Mouse (Mus musculus) spleen, postnatal 10 days (tissue): ENCODE measurements around the gene Epo.

Experiments
- DNase-seq, 2 experiments: peaks; one replicate each; pipeline ENCODE4 v3.0.0; 2021 to 2022; ENCODE audit warnings: low spot score in 2 of 2

Epo gene

DNA sequence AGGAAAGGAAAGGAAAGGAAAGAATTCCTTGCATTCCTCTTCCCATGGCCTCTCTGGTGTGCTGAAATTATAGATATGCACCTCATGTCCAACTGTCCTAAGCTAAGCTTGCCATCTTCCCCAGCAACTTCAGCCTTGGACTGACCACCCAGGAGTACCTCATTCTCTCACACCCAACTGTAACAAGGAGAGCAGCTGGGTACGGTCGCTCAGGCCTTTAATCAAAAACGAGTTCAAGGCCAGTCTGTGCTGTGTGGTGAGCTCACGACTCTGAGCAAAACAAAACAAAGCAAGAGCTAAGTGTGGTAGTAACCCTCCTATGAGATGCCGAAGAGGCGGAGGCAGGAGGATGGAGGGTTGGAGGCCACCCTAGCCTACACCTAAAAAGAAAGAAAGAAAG is 7.9 kb upstream of the Epo start:
- DNase-seq: no peak

DNA sequence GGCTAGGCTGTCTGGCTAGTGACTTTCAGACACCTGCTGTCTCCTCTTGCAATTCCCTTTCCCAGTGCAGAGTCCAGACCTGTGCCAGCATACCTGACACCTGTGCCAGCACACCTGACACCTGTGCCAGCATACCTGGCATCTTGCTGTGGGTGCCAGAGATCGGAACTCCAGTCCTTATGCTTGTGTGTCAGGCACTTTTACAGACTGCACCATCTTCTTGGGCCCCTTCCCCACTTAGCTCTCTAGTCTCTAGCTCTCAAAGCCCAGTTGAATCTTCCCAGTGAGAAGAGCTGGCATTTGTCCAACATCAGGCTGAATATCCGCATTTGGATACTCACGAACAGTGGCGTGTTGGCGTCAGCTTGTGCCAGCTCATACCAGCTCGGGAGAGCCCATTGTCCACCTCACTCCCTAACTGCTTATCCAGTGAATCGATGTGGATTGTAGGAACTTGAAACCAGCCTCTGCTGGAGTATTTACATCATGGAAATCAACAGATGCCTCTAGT is 6.3 kb upstream of the Epo start:
- no peak for DNase-seq

DNA sequence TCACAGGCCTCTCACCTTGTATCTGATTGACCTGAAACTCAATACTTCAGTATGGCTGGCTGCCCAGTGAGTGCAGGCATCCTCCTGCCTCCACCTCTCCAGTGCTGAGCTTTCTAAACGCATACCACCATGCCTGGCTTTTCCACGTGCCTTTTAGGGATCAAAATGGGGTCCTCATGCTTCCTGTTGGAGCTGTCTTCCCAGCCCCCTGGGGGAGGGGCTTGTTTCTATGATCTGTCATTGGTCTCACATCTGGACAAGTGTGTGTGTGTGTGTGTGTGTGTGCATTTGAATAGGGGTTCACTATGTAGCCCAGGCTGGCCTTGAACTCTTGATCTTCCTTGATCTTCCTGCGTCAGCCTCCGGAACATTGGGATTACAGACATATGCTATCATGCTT is 4.4 kb upstream of the Epo start:
- DNase-seq: no peak

DNA sequence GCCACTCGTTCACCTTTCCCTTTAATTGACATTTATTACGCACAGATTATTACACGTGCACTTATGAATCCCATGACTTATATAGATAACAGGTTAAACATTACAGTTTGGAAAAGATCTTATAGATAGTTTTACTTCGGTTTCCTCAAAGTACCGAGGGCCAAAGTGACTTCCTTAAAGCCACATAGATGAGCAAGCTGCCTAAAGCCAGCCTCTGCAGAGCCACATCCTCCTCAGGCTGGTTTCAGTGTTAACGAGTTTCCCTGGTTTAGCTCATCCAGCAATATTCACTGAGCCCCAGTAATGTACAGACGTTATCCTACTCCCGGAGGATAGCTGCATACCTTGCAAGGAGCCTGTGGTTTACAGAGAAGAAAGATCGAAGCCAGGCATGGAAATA is 2.3 kb upstream of the Epo start:
- DNase-seq: no peak

DNA sequence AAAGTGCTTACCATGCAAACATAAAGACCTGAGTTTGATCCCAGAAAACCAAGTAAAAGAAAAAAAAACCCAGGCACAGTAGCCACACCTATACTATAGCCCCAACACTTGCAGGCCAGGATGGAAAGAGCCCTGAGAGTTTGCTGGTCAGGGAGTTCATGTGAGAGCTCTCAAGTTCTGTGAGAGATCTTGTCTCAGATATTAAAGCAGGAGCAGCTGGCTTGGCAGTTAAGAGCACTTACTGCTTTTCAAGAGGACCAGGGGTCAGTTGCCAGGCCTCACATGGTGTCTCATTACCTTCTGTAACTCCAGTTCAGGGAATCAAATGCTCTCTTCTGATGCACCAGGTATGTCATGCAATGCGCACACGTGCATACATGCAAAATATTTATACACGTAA is 1.7 kb upstream of the Epo start:
- DNase-seq: no peak

DNA sequence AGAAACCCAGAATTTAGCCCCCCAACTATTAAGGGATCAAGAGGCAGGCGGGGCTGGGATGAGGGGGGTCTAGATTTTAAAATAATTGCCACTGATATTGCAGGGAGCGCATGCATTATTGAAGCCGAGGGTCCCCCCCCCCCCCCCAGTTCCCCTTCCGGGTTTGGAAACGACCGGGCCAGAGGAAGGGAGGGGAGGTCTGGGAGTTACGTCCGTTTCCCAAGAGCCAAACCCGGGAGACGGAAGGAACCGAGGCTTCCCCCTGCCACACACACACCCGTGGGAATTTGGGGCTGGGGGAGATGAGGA is 280 bp downstream of the Epo start:
- DNase-seq: no peak

DNA sequence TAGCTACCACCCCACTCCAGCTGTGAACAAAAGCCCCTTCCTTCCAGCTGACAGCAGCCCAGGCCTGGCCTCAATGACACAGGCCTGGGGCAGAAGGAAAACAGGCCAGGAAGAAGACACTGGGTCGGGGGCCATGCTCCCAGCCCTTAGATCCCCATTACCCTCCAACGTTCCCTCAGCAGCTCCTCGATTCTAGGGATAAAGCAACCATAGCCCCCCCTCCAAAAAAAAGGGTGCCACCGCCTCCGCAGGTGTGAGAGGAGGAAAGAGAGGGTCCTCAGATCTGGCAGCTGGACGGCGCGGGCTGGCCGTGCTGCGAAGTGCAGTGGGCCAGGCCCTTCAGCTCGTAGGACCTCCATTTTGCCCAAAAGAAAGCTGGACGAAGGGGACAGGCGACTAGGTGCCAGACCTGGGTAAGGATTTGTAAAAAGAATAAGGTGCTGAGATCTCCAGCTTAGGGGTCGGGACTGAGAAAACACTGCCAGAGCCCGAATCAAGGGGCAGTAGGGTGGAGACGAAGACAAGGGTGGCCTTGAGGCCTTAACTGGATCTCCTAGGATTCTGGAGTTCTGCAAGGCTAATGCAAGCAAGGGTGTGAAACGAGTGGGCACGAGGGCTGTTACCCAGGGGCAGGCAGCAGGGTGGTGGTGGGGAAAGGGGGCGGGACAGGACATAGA is 773 bp downstream of the Epo start:
- DNase-seq: peak; percentile 58 to 71

DNA sequence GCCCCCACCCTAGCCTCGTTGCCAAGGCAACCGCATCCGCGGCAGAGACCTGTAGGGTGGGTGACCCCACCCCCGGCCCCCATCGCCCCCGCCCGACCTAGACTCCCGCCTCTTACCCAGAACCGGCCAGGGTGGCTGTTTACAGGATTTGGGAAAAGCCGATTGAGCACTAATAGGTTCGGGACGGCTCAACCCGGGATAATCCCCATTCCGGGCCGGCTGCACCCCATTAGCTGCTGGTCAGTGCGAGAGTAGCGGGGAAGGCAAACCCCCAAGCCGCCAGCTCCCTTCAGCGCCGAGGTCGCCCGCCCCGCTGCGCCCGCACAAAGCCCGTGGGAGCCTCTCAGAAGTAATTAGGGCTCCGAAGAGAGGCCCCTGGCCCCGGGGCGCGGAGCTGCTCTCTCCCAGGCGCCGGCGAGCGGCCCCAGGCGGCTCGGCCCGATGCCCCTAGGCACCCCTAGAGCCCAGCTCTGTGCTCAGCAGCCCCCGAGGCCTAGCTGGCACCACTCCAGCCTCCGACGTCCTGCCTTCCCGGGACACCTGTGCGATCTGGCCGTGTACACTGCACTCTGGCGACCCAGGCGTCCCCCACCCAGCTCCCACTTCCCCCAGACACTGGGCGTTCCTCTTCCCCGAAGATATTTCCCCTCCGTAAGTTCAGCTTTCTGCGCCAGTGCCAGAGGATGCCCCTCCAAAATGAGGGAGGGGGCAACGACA is 1.5 kb downstream of the Epo start:
- peak; percentile 72 to 78 for DNase-seq

DNA sequence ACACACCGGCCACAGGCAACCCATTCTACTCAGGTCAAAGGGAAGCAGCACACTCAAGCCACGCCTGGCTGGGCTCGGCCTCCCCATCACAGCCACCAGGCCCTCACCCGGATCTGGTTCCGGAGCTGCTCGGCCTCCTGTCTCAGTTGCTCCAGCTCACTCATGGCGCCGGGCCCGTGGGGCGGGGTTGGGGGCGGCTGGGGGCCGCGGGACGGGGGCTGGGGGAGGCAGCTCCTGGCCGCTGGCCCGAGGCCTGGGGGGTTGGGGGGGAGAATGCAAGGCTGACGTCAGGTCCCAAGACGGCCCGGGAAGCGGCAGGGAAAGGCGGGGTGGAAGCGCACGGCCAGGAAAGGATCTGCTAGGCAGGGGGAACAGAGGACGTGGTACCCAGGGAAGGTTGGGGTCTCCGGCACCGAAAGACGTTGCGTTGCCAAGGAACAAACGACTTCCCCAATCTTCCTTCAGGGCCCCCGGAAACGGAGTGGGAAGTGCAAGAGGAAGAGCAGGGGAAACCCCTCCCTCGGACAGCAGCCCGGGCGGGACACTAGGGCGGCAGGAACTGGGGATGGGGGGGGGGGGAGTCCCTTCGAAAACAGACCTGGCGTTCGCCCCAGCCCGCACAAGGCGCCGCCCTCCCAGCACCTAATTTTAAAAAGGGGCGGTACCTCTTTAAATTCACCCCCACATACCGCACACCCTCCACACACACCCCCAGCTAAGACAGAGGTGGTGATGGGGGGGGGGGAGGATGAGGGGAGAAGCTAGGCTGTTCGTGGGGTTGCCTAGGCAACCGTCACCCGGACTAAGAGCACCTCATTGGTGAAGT is 2.2 kb downstream of the Epo start:
- DNase-seq: peak in 1 of 2 experiments; percentile 46

DNA sequence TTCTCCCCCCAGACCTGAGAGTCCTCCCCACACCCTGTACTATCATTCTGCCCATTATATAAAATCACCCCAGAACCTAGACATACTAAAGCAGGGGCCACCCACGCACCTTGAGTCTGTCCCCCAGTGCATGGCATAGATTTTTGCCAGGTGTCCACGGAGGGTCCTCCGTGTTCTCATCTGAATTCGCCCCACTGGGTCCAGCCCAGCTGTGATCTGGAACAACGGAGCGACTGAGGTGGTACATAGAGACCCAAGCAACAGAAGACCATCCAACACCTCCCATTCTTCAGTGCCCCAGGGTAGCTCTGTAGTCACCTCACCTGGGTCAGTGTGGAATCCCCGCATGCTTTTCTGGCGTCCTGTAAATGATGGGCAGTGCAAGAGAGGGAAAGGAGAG is 3.0 kb downstream of the Epo start:
- no peak for DNase-seq

DNA sequence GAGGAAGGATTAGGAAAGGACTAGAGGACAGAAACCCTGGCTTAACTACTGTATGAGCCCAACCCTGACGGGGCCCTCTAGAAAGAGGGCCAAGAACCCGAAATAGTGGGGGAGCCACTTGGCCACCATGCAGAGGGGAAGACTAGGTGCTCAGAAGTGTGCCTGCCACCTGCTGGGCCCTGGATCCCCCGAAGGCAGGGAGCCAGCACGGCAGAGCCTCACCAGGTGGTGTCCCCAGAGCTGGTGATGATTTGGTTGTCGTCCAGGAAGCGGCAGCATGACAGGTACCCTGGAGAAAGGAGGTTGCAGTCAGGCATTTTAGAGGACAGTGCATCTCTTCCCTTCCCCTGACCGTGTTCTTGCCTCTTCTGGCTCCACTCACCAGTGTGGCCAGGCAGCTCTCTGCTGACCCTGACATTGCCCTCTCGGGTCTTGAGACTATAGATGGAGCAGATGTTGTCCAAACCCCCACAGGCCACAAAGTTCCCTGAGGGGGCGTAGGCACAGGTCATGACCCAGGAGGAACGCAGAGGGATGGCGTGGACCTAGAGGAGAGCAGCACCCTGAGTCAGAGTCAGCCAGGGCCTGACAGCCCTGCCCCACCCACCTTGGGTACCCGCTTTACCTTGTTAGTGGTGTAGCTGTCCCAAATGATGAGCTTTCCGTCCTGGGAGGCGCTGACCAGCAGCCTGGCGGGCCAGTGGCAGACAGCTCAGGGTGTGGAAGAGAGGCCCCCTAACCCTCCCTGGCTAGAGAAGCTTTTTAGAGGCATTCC is 3.6 kb downstream of the Epo start:
- DNase-seq: no peak

DNA sequence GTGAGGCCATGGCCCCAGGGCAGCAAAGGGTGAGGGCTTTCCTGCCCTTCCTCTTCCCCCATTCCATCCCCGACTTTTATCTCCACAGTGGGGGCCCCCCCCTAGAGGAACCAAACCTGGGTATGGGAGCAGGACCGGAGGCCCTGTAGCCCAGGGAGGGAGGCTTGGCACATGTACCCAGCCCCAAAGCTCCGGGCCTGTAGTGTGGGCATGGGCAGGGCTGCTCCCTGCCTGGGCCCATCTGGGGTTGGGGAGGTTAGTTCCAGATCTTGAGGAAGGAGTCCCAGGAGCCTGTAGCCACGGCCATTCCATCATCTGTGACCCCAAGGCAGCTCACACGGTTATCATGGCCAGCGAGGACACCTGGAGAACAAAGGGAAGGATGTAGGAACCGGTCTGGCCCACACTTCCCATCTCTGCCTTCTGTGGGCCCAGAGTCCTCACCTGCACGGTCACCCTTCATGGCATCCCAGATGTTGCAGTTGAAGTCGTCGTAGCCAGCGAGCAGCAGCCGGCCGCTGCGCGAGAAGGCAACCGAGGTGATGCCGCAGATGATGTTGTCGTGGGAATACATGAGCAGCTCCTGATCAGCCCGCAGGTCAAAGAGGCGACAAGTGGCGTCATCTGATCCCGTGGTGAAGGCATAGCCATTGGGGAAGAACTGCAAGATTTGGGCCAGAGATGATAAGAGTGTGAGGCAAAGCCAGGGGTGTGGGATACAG is 4.6 kb downstream of the Epo start:
- no peak for DNase-seq

DNA sequence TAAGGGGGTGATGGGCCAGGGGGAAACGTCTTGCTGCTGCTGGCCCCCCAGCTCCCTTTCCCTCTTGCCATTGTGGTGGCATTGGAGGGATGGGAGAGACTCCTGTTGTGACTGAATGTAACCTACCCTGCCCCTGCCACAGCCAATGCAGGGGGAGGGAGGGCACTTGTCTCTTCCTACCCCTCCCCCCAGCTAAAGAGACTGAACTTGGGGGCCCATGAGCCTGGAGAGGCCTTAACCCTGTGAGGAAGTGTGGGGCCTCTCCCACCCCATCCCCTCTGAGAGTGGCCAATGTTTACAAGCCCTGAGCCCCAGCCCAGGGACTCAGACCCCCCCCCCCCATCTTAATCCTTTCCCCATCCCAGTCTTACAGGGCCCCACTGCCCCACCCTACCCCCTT is 5.6 kb downstream of the Epo start:
- no peak for DNase-seq

DNA sequence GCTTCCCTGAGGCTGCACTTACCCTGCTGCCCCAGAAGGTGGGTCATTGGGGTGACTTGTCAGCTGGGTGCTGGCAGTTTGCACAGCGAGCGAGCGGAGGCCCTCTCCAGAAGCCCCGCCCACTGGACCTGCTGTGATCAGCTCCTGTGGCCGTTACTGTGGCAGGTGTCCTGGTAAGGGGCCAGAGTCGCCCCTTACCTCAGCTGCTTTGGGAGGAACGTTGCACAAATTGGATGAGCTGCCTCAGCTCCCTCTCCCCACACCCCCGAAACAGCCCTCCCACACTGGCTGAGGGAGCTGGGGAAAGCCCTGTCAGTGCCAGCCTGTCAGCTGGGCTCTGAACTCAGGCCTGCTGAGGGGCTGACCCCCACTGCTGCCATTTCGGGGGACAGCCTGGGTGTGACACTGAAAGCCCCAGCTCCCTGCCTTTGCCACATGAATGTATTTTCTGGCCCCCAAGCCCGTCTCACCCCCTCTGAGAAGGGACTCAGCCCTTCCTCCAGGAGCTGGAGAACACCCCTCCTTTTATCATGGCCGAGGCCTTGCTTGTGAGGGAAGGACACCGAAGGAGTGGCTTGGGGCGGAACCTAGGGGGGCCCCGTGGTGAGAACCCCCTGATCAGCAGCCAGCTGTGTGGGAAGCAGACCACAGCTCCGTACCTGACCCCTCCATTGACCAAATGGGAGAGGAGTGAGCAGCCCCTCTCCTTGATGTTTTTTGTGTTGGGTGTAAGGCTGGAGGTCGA is 6.7 kb downstream of the Epo start:
- peak in 1 of 2 experiments; percentile 72 for DNase-seq

DNA sequence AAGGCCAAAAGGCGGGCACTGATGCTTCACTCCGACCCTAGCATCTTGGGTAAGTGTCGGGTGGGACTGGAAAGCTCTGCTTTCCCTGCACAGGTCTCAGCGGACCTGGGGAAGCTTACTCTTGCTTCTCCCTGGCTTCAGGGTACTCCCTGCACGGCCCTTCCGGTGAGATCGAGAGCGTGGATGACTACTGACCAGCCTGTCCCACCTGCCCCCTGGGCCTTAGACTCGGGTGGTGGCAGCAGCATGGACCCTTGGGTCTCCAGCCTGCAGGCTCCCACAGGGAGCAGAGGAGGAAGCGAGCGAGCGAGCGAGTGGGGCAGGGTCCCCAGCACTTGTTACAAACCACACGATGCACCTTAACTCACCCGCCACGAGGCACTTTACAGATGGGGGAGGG is 7.5 kb downstream of the Epo start:
- no peak for DNase-seq

DNA sequence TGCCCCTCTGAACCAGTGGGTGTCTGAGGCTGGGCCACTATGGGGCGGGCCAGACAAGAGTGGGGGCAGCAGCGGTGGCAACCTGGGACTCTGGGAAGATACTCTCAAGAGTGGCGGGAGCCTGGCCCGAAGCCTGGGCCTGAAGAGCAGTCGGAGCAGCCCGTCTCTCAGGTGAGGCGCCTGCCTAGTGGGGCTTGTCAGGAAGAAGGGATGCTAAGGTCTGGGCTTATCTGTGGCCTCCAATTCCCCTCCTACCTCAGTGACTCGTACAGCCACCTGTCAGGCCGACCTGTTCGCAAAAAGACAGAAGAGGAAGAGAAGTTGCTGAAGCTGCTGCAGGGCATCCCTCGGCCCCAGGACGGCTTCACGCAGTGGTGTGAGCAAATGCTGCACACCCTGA is 8.4 kb downstream of the Epo start:
- no peak for DNase-seq

DNA sequence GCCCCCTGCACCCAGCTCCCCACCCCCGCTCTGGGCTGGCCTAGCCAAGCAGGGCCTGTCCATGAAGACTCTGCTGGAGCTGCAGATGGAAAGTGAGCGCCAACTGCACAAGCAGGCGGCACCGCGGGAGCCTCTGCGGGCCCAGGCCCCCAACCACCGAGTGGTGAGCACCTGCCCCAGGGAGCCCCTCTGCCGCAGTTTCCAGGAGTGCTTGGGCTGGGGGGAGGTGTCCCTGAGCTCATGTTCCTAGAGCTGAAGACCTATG is 8.9 kb downstream of the Epo start:
- DNase-seq: no peak

DNA sequence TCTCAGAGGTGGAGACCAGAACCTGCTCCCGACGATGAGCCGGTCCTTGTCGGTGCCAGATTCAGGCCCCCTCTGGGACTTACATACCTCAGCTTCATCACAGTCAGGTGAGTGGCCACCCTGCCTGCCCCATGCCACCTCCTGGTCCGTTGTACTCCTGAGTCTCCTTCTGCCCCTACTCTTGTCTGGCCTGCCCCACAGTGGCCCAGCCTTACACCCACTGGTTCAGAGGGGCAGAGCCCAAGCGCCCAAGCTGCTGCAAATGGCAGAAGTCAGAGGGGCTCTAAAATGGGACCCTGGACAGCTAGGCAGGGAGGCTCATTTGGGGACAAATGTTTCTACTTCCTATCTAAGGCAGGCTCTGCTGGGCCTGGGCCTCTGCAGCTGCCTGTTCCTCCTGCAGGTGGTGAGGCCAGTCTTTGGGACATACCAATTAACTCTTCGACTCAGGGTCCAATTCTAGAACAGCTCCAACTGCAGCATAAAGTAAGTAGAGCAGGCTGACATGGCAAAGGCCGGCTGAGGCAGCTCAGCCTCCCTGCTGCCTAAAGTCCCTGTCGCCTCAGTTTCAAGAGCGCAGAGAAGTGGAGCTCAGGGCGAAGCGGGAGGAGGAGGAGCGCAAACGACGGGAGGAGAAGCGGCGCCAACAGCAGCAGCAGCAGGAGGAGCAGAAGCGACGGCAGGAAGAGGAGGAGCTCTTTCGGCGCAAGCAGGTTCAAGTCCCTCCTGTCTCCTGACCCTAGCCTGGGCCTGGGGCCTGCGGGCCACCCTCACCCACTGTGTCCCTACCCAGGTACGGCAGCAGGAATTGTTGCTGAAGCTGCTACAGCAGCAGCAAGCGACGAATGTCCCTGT is 9.4 kb downstream of the Epo start:
- no peak for DNase-seq

DNA sequence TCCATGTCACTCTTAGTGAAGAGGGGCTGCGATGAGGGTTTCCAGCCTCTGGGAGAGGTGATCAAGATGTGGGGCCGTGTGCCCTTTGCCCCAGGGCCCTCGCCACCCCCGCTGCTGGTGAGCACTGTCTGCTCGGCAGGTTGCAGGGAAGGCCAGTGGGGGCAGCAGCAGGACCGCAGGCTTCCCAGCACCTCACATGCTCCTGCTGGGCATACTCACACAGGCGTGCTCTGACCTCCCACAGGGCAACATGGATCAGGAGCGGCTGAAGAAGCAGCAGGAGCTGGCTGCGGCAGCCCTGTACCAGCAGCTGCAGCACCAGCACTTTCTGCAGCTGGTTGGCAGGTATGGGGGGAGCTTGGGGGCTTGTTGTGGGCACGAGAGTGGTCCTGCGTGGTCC is 10.3 kb downstream of the Epo start:
- DNase-seq: no peak

DNA sequence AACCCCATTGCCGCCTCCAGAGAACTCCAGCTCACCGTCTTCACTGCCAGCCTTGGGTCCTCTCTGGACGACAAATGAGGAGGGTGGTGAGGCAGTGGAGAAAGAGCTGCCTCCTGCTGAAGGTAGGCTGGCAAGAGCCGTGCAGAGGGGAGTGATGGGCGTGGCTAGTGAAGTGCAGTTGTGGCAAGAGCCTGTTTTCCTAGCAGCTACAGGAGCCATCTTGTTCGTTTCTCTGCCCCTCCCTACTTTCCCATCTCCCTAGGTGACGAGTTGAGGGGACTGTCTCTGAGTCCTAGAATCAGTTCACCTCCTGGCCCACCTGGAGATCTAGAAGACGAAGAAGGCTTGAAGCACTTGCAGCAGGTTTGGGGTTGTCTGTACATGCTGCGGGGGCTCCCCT is 11.2 kb downstream of the Epo start:
- no peak for DNase-seq
